Mouse (Mus musculus) CH12.LX (cell line): Measurements from ENCODE around the gene Slc52a3. TPM values are rescaled to one million over a fixed set of nuclear protein-coding genes. Genes with fewer than 3 reads are reported as not detected.
A peak's percentile ranks its signal among the peaks of the same experiment; 100 is the strongest.

Source experiments
- DNase-seq: peaks from one replicate; pipeline ENCODE4 v3.0.0-alpha.2; 2013; ENCODE audit errors: extremely low read depth
- H3K27ac ChIP-seq: 2 replicates; pipeline ENCODE4 v1.5.1; 2012; ENCODE audit warnings: low read depth, mild to moderate bottlenecking, control low read depth, moderate library complexity; ENCODE audit not compliant: insufficient read depth
- H3K27me3 ChIP-seq: replicated peaks from 2 replicates; pipeline ENCODE3; 2012; ENCODE audit warnings: inconsistent platforms
- H3K36me3 ChIP-seq, 2 experiments: replicated peaks in 1 of 2; 2 replicates each; pipeline versions ENCODE3 to v1.6.1; 2012; ENCODE audit warnings: inconsistent platforms in 1 of 2, low read length in 1 of 2, mild to moderate bottlenecking in 1 of 2, mixed read lengths in 1 of 2, moderate library complexity in 1 of 2; ENCODE audit not compliant: control insufficient read depth in 1 of 2, insufficient read depth in 1 of 2
- H3K4me1 ChIP-seq, 2 experiments: 2 replicates each; pipeline ENCODE4 v1.6.1; 2012; ENCODE audit warnings: inconsistent platforms in 1 of 2, moderate library complexity in 1 of 2; ENCODE audit not compliant: insufficient read depth in 2 of 2, control insufficient read depth in 1 of 2
- H3K4me2 ChIP-seq: 2 replicates; pipeline ENCODE4 v1.6.1; 2012; ENCODE audit warnings: low read depth, mild to moderate bottlenecking, control low read depth; ENCODE audit not compliant: poor library complexity, insufficient read depth, severe bottlenecking
- H3K4me3 ChIP-seq, 3 experiments: fragments of 150-350 bp in 1 of 3; sonication (generic) in 1 of 3; replicated peaks in 1 of 3; 2 replicates each; pipeline versions ENCODE3 to v1.5.1; 2011 to 2012; ENCODE audit warnings: low read depth in 2 of 3, low read length in 2 of 3, mild to moderate bottlenecking in 2 of 3, moderate library complexity in 2 of 3, control low read depth in 1 of 3, improper control_type of control experiment in 1 of 3, inconsistent platforms in 1 of 3, mixed read lengths in 1 of 3; ENCODE audit not compliant: poor library complexity in 1 of 3
- H3K79me2 ChIP-seq: replicated peaks from 2 replicates; pipeline ENCODE4 v1.6.1; 2012; ENCODE audit warnings: mild to moderate bottlenecking, moderate library complexity; ENCODE audit not compliant: control insufficient read depth, poor library complexity, insufficient read depth, severe bottlenecking; ENCODE audit errors: extremely low read depth
- H3K9ac ChIP-seq: 2 replicates; pipeline ENCODE4 v1.6.1; 2012; ENCODE audit warnings: low read depth, mild to moderate bottlenecking, control low read depth, moderate library complexity; ENCODE audit not compliant: insufficient read depth
- H3K9me3 ChIP-seq: replicated peaks from 2 replicates; pipeline ENCODE3; 2012; ENCODE audit warnings: low read length, inconsistent platforms, mixed read lengths
- CHD1 ChIP-seq: IDR thresholded peaks from 2 replicates; pipeline ENCODE4 v1.6.1; 2012; ENCODE audit warnings: low read depth, low read length, improper control_type of control experiment, inconsistent platforms
- GABPA ChIP-seq: IDR thresholded peaks from 2 replicates; pipeline ENCODE4 v1.6.1; 2012; ENCODE audit warnings: low read depth, low read length, improper control_type of control experiment, inconsistent platforms; ENCODE audit not compliant: insufficient replicate concordance
- JUN ChIP-seq: IDR thresholded peaks from 2 replicates; pipeline ENCODE4 v1.6.1; 2011; ENCODE audit warnings: low read depth, mild to moderate bottlenecking, low read length, improper control_type of control experiment, moderate library complexity; ENCODE audit not compliant: insufficient read depth
- JUND ChIP-seq: conservative IDR thresholded peaks from 2 replicates; pipeline ENCODE4 v1.6.1; 2011; ENCODE audit warnings: low read depth, low read length, improper control_type of control experiment
- KAT2A ChIP-seq: IDR thresholded peaks from 2 replicates; pipeline ENCODE4 v1.6.1; 2012; ENCODE audit warnings: low read length, improper control_type of control experiment, inconsistent platforms; ENCODE audit not compliant: insufficient replicate concordance
- MAFK ChIP-seq: IDR thresholded peaks from 2 replicates; pipeline ENCODE4 v1.6.1; 2011; ENCODE audit warnings: low read length, improper control_type of control experiment; ENCODE audit not compliant: insufficient replicate concordance
- MAZ ChIP-seq: IDR thresholded peaks from 2 replicates; pipeline ENCODE4 v1.6.1; 2012; ENCODE audit warnings: low read depth, mild to moderate bottlenecking, inconsistent platforms, low read length, improper control_type of control experiment, moderate library complexity
- MEF2A ChIP-seq: IDR thresholded peaks from 2 replicates; pipeline ENCODE4 v1.6.1; 2014; ENCODE audit warnings: low read depth, mild to moderate bottlenecking, inconsistent platforms, low read length, improper control_type of control experiment, borderline replicate concordance
- MYC ChIP-seq: IDR thresholded peaks from 2 replicates; pipeline ENCODE4 v1.6.1; 2011; ENCODE audit warnings: low read depth, mild to moderate bottlenecking, improper control_type of control experiment, low read length
- NRF1 ChIP-seq: IDR thresholded peaks from 2 replicates; pipeline ENCODE4 v1.6.1; 2014; ENCODE audit warnings: low read depth, mild to moderate bottlenecking, inconsistent platforms, low read length, improper control_type of control experiment, moderate library complexity
- PAX5 ChIP-seq: IDR thresholded peaks from 2 replicates; pipeline ENCODE4 v1.6.1; 2012; ENCODE audit warnings: low read length, inconsistent platforms, mixed read lengths
- POLR2AphosphoS2 ChIP-seq: IDR thresholded peaks from 2 replicates; pipeline ENCODE4 v1.6.1; 2011; ENCODE audit warnings: low read depth, low read length, improper control_type of control experiment
- SIN3A ChIP-seq: IDR thresholded peaks from 2 replicates; pipeline ENCODE4 v1.6.1; 2012; ENCODE audit warnings: low read length, improper control_type of control experiment, inconsistent platforms
- TBP ChIP-seq: conservative IDR thresholded peaks from 2 replicates; pipeline ENCODE4 v1.6.1; 2011; ENCODE audit warnings: low read depth, low read length, improper control_type of control experiment
- UBTF ChIP-seq: IDR thresholded peaks from 2 replicates; pipeline ENCODE4 v1.6.1; 2012; ENCODE audit warnings: low read depth, mild to moderate bottlenecking, inconsistent platforms, low read length, improper control_type of control experiment, moderate library complexity
- ZKSCAN1 ChIP-seq: IDR thresholded peaks from 2 replicates; pipeline ENCODE4 v1.6.1; 2012; ENCODE audit warnings: low read depth, inconsistent platforms, low read length, improper control_type of control experiment, borderline replicate concordance
- ZNF384 ChIP-seq: IDR thresholded peaks from 2 replicates; pipeline ENCODE4 v1.6.1; 2012; ENCODE audit warnings: low read depth, low read length, improper control_type of control experiment, inconsistent platforms
- dilution Hi-C: fragments of 300-500 bp; cut with MboI; formaldehyde crosslinking; loops from 2 replicates; pipeline ENCODE4 v1.14.3; 2020; ENCODE audit warnings: low sequenced_read_pairs; ENCODE audit not compliant: extremely low pct_unique_long_range_greater_than_20kb, extremely low pct_ligation_motif_present
- in situ Hi-C: fragments of 300-500 bp; cut with MboI; formaldehyde crosslinking; loops from 3 replicates; pipeline ENCODE4 v1.14.3; 2019; ENCODE audit warnings: low sequenced_read_pairs, low pct_ligation_motif_present, low pct_unique_long_range_greater_than_20kb, mixed read lengths
- polyA plus RNA-seq: library from polyadenylated mRNA; unstranded; fragments of >175 nt; gene quantifications from 2 replicates; pipeline ENCODE4 v1.2.1, GENCODE M21; 2012; ENCODE audit warnings: low read depth; ENCODE audit not compliant: insufficient read length
- total RNA-seq, 2 experiments: library from RNA; depleted of rRNA; stranded (reverse); fragments of 300-350 nt in 1 of 2; fragments of >200 nt in 1 of 2; gene quantifications; 2 replicates each; pipeline ENCODE4 v1.2.3; 2012 to 2014

The Slc52a3 gene
- total and polyA plus RNA-seq, 3 experiments: 0.17 to 0.55 TPM; not detected in 1

- H3K27me3 ChIP-seq: peaks cover 2% of the 10 kb centered on the region
- peaks cover 2 to 24% of the 10 kb centered on the region in 2 experiments for H3K36me3 ChIP-seq
- H3K79me2 ChIP-seq: no peaks in the 10 kb centered on the region; the same call in 1 of the 2 replicates
- dilution Hi-C loops: no loop called here
- in situ Hi-C loops: no loop called here
- no peak overlapping the region for H3K27ac ChIP-seq
- no peaks in the 10 kb centered on the region for H3K9me3 ChIP-seq
- peak overlapping the region in 2 of 3 experiments; percentile 18 to 88 for H3K4me3 ChIP-seq
- H3K4me2 ChIP-seq: peak overlapping the region; percentile 60
- DNase-seq: no peak
- H3K9ac ChIP-seq: no peak overlapping the region
- peaks cover 26 to 52% of the 10 kb centered on the region in 2 experiments for H3K4me1 ChIP-seq
- TF ChIP-seq ZKSCAN1: no peak
- TF ChIP-seq UBTF: no peak
- no peak for TF ChIP-seq GABPA
- no peak for TF ChIP-seq MAZ
- no peak for TF ChIP-seq CHD1
These were observed 16.0 kb upstream of the Slc52a3 start for GRCm38 (mm10) chr2:151980355-151980693.

- H3K27me3 ChIP-seq: peaks cover 2% of the 10 kb centered on the region
These were observed 15.0 kb upstream of the Slc52a3 start for GRCm38 (mm10) chr2:151981268-151981667.

GRCm38 (mm10) chr2:151982476-151982875, 13.8 kb upstream of the Slc52a3 start:
- DNase-seq: no peak
- no peak overlapping the region for H3K9ac ChIP-seq
- no peaks in the 10 kb centered on the region; the same call in 1 of the 2 replicates for H3K79me2 ChIP-seq
- H3K27ac ChIP-seq: no peak overlapping the region
- peaks cover 28 to 51% of the 10 kb centered on the region in 2 experiments for H3K4me1 ChIP-seq
- peaks cover 2% of the 10 kb centered on the region for H3K27me3 ChIP-seq
- dilution Hi-C loops: no loop called here
- no peak for TF ChIP-seq TBP
- no peak for TF ChIP-seq MYC
- TF ChIP-seq KAT2A: no peak
- no peak for TF ChIP-seq JUN
- TF ChIP-seq MEF2A: no peak
- TF ChIP-seq JUND: no peak
- no peak for TF ChIP-seq UBTF
- no peak for TF ChIP-seq NRF1
- TF ChIP-seq POLR2AphosphoS2: no peak
- TF ChIP-seq ZNF384: no peak
- no peak for TF ChIP-seq PAX5
- TF ChIP-seq, all 38 proteins: peak for 0
- in situ Hi-C loops: no loop called here
- Histone ChIP-seq H3K4me2 (no peak overlapping the region), H3K36me3 (peaks cover 0 to 7% of the 10 kb centered on the region in 2 experiments), H3K9me3 (no peaks in the 10 kb centered on the region), H3K4me3 (no peak overlapping the region)

More at GRCm38 (mm10) chr2:151981268-151981667, 15.0 kb upstream of the Slc52a3 start:
- DNase-seq: no peak
- peaks cover 30 to 54% of the 10 kb centered on the region in 2 experiments for H3K4me1 ChIP-seq
- H3K27ac ChIP-seq: no peak overlapping the region
- H3K4me2 ChIP-seq: no peak overlapping the region
- dilution Hi-C loops (no loop called here), in situ Hi-C loops (no loop called here)
- no peaks in the 10 kb centered on the region for H3K9me3 ChIP-seq
- no peak overlapping the region for H3K9ac ChIP-seq
- no peak overlapping the region for H3K4me3 ChIP-seq
- H3K79me2 ChIP-seq: no peaks in the 10 kb centered on the region; the same call in 1 of the 2 replicates
- TF ChIP-seq SIN3A (no peak), MEF2A (no peak), MAFK (no peak)
- H3K36me3 ChIP-seq: peaks cover 1 to 19% of the 10 kb centered on the region in 2 experiments
